Mouse (Mus musculus): ENCODE data around the gene Slc47a1.
"Not testable (repeated sequence)": the region's sequence is repeated elsewhere in the genome, so short reads cannot be mapped to it uniquely, and the experiment has no call there.

Gene Slc47a1

DNA sequence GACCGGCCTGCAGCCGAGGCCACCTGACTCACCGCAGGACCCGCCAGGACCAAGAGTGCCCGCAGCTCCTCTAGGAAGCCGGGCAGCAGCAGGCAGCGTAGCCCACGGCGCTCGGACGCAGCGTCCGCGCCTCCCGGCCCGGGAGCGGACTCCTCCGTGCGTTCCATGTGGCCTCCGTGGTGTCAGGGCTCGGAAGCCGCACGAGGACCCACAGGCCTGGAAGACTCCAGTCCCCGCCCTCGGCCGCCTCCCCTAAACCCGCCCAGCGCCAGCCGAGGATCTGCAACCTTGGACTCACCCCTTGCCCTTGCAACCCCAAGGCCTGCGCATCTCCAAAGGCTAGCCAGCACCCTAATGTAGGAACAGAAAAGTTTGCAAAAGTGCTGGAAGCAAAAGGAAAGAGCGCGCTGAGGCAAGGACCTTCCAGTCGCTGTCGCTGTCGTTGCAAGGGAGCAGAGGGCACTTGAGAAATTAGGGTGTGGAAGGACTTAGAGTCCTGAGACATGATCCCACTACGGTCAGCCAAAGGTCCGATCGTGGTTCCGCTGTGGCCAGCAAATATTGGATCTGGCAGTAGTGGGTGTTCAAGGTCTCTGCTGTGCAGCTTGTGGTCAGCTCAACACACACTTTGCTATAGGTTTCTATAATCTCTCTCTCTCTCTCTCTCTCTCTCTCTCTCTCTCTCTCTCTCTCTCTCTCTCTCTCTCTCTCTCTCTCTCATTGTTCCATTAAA lies at the start of gene Slc47a1:
Slc47a1 (minus strand) TSS at position 465 of the 733 bp plus-strand sequence.
- DNase-seq (ENCODE audit: low spot score): peak; percentile 35

DNA sequence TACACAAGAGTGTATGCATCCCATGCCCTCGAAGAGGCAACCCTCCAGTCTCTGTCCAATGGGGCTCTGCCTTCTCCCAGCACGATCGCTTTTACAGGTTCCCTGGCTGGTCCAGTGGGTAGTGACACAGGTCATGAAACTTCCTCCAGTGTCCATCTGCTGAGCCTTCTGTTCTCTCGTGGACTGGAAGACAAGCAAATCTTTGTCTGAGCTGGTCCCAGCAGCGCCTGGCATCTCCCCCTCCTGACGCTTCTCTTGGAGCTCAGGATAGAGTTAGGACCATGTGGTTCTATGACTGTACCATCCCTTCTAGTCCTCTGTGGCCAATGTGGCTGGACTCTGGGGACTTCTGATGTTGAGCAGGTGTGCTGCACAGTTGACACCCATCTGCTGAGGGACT lies 41.1 kb upstream of the Slc47a1 start:
- DNase-seq (ENCODE audit: low spot score): no peak

DNA sequence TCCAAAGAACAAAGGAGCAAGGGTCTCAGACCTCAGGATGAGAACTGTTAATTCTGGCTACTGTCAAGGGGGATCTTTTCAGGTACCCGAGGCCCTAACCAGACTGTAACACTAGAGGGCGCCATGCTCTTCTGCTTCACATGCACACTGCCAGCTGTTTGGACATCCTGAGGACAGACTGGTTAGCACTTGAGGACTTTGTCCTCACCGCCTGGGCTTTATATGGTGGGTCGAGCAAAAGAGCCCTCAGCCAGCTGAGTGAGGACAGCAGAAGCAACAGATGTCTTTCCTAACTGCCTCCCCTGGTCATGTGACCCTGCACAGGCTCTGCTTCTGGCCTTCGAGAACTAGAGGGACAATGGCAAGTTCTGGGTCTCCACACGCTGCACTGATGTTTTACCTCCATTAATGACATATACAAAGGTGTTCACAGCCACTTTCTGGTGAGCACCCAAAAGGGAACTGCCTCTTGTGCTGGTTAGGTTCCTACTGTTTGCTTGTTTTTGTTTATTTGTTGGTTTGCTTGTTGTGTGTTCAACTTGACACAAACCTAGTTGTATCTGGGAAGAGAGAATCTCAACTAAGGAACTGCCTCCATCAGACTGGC lies 39.9 kb upstream of the Slc47a1 start:
- peak; percentile 94 for DNase-seq (ENCODE audit: low spot score)

DNA sequence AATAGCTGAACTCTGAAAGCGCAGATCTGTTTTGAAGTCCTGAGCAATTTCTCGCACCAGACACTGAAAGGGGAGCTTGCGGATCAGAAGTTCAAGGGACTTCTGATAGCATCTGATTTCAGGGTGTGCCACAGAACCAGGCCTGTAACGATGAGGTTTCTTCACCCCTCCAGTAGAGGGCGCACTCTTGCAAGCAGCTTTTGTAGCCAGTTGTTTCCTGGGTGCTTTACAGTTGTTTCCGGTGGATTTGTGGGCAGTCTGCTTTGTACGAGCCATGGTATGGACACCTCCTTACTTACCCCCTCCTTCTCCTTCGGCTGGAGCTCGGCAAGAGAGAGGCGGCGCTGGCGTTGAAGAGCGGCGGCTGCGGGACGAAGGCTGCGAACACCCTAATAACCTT lies 38.4 kb upstream of the Slc47a1 start:
- not testable (repeated sequence) for DNase-seq (ENCODE audit: low spot score)

DNA sequence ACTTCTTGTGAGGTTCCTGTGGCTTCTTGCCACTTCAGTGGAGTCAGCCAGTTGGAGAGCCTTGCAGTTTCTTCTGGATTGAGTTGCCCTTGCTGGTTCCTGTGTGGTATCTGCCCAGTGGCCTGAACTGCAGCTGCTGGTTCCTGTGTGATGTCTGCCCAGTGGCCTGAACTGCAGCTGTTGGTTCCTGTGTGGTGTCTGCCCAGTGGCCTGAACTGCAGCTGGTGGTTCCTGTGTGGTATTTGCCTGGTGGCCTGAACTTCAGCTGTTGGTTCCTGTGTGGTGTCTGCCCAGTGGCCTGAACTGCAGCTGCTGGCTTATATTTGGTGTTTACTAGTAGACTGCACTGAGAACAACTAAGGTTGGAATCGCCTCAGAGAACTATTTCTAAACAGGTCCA lies 37.3 kb upstream of the Slc47a1 start:
- DNase-seq (ENCODE audit: low spot score): no peak

DNA sequence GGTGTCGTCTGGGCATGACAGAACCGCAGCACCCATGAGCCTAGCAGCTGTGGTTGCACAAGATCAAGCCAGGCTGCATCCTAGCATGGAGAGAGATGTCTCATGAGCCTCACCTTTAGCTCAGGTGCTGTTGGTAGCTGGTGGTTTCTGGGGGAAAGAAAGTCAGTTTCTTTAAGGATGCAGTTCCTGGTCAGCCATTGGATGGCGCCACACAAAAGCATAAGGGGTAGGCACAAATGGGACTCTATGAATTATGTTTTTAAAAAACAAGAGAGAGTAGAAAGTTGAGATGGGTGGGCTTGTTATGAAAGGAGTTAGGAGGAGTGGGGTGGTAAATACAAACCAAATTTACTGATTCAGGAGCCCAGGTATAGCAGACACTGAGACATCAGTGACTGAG lies 36.4 kb upstream of the Slc47a1 start:
- DNase-seq (ENCODE audit: low spot score): no peak

DNA sequence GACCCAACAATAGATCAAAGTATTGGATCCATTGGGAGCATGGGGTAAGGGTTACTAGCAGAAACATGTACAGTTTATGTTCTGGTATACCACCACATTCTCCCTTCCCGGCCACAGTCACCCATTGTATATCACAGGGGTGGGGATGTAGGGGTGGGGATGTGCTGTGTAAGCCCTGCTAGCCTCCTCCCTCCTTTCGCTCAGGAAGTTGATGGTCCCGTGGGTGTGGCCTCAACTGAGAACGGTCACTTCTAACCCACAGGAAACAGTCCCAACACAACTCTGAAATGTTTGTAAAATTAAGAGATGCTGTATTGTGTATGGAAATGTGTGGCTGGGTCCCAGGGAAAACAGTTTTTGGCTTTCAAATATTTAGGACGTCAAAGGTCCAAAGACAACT lies 35.3 kb upstream of the Slc47a1 start:
- no peak for DNase-seq (ENCODE audit: low spot score)

DNA sequence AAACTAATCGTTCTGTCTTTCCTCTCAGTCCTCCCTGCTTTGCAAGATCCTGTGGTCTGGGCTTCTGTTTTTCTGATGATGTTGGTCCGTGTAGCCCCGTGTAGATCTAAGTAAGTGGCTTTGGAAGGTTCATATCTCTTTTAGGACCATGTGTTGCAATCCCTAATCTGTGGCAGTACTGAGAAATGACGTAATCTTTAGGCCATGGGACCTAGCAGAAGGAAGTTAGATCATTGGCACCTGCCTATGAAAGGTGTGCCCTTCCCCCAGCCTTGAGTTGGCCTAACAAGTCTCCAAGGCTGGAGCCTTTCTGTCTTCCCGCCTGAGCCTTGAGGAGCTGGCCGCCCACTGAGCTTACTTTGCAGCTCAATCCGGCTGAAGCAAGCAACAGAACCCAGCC lies 33.7 kb upstream of the Slc47a1 start:
- DNase-seq (ENCODE audit: low spot score): no peak

DNA sequence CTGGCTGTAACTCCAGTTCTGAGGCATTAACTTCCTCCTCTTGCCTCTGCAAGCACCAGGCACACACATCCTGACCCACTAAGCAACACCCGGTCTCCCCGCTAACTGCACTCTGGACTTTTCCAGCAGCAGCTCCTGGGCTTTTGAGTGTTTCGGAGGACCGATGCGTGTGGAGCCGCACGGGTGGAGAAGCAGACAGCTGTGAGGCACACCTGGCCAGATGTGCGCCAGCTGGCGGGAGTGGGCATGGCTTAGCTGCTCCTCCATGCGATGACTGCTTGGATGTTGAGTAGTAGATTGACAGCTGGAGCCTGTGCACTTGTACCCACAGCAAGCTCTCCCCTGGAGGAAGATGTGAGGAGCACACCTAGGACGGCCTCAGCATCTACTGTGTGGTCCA lies 33.1 kb upstream of the Slc47a1 start:
- DNase-seq (ENCODE audit: low spot score): no peak

DNA sequence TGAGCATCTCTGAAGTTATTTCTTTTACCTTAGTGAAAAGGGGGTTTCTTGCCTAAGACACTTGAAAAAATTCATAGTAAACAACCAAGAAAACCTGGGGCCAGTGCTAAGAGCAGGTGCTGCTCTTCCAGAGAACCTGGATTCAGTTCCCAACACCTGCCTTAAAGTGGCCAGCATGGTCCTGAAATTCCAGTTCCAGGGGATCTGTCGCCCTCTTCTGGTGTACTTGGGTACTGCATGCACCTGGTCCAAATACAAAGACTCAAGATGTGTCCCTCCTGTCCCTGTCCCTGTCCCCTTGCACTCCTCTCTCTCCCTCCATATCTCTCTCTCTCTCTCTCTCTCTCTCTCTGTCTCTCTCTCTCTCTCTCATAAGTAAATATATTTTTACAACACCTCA lies 32.0 kb upstream of the Slc47a1 start:
- DNase-seq (ENCODE audit: low spot score): peak; percentile 89

DNA sequence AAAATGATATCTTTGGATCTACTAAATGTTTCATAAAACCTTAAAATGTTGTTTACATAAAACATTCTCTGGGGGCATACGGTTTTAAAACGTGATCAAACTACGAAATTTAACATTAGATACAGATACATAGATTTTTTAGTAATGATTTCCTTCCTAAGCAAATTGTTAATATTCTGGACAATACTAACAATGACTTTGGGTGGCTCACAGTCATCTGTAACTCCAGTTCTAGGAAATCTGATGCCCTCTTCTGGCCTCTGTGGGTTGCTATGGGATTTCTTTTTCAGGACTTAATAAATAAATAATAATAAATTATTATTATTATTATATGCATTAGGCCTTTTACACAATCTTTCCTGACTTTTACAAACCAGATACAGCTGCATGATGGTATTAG lies 30.9 kb upstream of the Slc47a1 start:
- DNase-seq (ENCODE audit: low spot score): peak; percentile 62

DNA sequence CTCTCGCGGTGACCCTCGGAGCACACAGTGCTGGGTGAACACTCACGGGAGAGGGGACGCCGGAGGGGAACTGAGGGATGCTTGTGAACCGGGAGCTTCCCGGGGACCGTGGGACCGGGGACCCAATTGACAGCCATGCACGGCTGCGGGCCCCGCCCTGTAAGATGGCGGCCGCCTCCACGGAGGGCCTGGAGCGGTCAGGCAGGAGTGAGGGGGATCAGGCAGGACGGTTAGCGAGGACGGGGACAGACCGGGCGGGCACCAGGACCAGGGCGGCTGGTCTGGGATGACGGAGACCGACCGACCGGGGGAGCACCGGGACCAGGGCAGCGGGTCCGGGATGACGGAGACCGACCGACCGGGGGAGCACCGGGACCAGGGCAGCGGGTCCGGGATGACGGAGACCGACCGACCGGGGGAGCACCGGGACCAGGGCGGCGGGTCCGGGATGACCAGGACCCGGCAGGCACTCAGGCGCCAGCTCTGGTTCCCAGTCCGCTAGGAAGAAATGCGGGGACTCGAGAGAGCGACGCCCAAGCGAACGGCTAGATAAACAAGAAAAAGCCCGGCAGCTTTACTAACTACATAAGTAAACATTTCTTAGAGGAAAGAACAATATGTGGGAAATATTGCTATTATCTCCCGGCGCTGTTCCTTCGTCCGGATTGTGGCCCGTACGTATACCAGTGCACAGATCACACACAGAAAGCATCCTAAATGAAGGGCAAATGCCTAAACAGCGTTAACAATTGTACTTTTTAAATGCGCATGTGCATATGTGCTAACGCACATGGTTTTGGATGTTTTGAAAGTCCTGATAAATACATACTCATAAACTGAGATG lies 30.3 kb upstream of the Slc47a1 start:
- peak; percentile 80 for DNase-seq (ENCODE audit: low spot score)

DNA sequence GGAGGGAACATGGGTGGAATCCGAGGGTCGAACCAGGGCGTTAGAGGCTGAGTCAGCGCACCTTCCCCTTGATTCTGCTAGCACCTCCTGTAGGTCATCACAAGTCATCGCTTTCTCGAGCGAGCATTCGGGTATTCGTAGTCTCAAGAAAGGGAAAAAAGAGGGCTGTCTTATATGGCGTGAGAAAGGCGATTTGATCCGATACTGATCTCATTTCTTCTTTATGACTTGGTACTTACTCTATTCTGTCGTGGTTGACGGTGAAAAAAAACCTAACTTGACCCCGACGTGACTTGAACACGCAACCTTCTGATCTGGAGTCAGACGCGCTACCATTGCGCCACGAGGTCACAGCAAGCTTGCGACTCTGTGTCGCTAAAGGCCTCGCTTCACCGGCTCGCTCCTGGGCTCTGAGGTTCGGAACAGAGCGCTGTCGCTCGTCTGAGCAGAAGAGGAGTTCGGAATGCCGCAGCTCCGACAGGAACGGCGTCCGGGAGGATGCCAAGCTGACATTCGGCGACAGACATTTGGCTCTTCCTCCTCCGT lies 29.6 kb upstream of the Slc47a1 start:
- peak; percentile 91 for DNase-seq (ENCODE audit: low spot score)

DNA sequence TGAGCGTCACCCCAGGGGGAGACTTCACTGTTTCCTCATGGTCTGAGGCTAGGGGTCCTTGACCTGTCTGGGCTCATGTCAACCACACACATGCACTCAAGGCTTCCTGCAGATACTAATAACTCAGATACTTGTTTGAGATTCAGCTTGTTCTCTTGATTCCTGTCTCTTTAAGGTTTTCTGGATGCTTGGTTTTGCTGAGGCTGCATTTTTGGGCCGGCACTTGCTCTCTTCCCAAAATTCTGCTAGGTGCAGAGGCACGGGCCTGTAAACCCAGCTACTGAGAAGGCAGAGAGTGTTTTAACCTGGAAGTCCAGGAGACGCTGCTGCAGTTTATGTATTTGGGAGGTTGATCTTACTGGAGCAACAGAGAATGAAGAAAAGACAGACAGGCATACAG lies 23.6 kb upstream of the Slc47a1 start:
- no peak for DNase-seq (ENCODE audit: low spot score)

DNA sequence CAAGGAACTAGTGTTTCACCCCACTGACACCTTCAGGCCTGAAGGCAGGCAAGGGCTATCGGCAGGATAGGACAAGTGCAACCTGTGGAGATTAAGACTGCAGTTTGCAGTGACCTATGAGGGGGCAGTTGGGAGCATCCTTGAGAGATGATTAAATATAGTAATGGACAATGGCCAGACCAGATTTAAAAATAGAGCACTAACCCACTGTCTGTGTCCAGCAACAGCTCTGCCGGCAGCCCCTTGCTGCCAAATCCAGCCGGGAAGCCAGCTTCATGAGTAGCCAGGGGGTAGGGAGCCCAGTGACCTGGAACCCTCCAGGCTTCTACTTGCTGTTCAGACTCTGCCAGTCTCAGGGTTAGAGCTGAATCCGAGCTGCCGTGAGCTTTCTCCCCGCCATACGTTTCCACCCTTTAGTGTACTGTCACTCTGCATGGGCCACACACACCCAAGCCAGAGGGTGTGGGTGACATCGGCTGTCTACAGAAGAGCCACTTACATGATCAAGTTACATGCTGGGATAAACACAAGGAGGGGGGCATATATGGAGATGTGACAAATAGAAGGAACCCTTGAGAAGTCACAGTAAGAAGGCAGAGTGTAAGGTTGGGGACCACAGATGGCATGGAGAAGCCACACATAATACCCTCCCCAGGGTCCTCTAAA lies 22.7 kb upstream of the Slc47a1 start:
- DNase-seq (ENCODE audit: low spot score): no peak

DNA sequence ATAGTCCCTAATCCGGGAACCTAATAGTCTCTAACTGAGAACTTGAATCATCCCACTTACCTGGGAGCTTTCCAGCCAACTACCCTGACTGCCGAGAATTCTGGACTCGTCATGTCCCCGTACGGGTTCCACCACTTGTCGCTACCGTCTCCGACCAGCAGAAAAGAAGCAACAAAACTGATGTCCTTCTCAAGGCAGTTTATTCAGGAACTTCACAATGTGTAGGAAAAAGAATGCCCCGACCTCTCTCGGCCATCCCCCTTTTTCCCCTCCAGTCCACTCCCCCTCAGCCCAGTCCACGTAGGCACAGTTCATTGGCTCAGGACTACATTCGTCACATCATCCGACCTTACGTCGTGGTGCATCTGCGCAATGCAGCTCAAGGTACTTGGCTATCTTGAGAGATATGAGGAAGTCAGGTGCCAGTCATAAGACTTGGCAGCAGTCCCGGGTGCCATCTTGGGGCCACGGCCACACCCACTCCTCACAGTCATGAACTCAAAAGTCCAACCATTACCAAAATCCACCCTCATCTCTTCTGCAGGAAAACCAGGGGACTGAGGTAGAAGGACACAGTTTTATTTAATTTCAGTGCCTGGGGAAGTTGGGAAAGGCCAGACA lies 19.4 kb upstream of the Slc47a1 start:
- not testable (repeated sequence) for DNase-seq (ENCODE audit: low spot score)

DNA sequence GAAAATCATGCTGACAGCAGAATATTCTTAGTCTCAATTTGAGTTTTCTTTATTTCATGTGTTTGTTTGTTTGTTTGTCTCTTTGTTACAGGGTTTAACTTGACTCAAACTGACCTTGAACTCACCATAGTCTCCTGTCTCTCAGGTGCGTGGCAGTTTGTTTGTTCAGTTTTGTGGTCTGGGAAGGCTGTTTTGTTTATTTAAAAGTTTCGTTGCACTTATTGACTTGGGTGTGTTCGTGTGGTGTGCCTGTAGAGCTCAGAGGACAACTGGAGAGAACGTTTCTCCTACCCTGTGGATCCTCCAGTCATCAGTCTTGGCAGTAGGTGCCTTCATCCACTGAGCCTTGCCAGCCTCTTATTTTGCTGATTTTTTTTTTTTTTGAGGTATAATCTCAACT lies 10.8 kb upstream of the Slc47a1 start:
- no peak for DNase-seq (ENCODE audit: low spot score)

DNA sequence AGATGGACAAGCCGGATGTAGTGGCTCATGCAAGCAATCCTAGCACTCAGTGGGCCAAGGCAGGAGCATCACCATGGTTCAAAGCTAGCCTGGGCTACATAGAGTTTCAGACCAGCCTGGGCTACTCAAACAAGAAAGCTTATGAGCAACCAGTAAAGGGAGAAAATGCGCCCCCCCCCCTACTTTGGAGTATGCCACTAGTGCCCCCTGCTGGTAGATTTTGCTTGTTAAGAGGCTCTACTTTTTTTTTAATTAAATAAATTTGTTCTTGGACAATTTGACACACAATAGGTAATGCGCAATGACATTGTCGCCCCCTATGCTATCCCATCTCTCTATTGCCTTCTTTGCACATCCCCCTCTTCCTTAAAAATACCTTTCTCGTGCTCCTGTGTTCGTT lies 9.9 kb upstream of the Slc47a1 start:
- peak; percentile 75 for DNase-seq (ENCODE audit: low spot score)

DNA sequence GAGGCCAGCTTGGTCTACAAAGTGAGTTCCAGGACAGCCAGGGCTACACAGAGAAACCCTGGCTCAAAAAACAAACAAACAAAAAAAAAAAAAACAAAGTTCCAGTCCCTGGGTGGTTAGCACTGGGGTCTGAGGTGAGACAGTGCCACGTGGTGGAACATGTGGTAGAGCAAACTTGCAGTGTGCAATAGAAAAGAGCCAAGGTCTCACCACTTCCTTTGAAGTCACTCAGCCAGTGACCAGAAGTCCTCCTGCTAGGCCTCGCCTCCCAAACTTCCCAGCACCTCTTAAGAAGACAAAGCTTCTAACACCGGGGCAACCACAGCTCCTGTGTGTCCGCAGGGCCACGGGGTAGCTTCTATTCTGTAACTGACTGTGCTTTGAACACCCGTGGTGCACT lies 9.1 kb upstream of the Slc47a1 start:
- no peak for DNase-seq (ENCODE audit: low spot score)

DNA sequence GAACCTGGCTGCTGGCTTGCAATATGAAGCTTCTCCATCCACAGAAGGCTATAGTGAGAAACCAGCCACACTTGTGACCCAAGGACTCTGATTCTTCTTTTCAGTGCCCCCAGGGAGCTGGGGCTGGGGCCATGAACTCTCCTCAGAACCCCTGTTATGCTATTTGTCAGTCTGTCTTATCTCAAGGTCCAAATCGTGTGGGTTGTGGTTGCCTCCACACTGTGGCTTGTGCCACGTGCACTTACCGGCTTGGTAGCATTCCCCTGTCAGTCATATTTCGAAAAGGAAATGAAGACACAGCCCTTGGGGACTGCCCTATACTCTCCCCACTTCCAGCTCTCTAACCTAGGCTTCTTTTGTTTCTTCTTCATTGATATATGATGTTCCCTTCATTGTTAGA lies 7.6 kb upstream of the Slc47a1 start:
- DNase-seq (ENCODE audit: low spot score): no peak

DNA sequence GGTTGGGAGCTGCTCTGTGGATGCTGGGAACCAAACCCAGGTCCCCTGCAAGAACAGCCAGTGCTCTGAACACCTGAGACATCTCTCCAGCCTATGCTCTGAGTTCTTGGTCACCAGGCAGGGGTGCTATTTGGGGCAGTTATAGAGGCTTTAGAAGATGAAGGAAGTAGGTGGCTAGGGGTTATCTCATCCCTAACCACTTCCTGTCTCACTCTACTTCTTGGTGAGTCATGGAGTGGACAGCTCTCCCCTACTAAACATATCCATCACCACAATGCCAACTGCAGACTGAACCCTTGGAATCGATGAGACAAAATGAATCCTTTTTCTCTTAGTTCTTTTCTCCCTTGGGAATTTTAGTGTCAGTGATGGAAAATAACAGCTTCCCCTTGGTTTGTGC lies 3.1 kb upstream of the Slc47a1 start:
- DNase-seq (ENCODE audit: low spot score): no peak

DNA sequence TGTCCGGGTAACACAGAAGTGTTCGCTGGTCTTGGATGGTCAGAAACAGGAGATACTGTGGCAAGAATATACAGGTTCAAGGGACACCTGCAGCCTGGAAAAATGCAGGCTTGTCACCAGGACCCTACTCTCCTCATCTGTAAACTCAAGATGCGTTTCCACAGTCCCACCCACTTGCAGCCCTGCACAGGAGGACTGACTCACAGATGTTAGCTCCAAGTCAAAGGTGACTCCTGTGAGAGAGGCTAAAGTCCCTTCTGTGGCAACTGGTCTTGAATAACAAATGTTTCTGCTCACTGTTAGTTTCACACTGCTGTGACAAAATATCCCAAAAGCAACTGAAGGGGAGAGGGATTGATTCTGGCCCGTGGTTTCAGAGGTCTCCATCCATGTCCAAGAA lies 506 bp upstream of the Slc47a1 start:
- DNase-seq (ENCODE audit: low spot score): no peak

Measured in retina, embryonic 14.5 days (tissue).